Mouse (Mus musculus): ENCODE data around the gene Ero1lb. TPM values are rescaled to one million over a fixed set of nuclear protein-coding genes. Genes with fewer than 3 reads are reported as not detected.

Gene Ero1lb
- polyA plus RNA-seq (2016; fragmentation: Nextera tagmentation; extraction: Ambion mirVana) = 13.7 and 15.6 TPM in 2 replicates

DNA sequence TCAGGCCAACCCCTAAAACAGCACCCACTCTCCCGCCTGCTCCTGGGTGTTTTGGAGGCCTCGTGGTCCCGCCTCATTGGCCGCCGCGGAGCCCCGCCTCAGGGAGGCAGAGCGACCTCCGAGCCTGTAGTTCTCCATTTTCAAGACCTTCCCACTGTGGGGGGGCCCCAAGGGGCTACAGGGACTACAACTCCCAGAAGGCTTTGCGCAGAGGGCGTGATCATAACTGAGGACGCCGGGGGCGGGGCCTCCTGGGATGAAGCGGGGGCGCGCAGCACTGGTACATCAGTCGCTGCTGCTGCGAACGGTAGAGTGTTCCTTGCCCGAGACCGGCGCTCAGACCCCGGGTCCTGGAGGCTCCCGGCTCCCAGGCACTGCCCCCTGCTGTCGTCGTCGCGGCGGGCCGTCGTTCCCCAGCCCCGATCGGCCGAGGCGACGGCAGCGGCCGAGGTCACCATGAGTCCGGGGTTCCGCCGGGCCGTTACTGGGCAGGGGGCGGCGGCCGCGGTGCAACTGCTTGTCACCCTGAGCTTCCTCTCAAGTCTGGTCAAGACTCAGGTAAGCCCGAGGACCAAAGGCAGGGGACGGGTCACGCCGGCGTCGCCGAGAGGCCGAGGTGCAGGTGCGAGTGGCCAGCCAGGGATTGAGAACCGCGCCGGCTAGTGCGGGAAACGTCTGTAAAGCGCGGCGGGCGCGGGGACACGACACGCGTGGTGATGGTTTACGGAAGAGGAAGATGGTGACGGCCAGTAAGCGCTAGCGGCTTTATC is at the start of gene Ero1lb:
TSS of gene Ero1lb (plus strand) at position 254 of the 770 bp plus-strand sequence.
- WGBS = under 1% methylated on average over 73 of the region's 73 CpGs
- Histone ChIP-seq H3K4me2 (replicated peaks) (peak within 1 kb of the TSS; percentile 81), H3K27ac (replicated peaks) (no peak within 1 kb of the TSS; the same call in 1 of the 2 replicates), H3K9ac (replicated peaks) (peak within 1 kb of the TSS; percentile 77), H3K4me3 (peak within 1 kb of the TSS; percentile 78), H3K4me1 (peaks cover 6% of the 10 kb centered on the region; the same call in 1 of the 2 replicates), H3K9me3 (no peaks in the 10 kb centered on the region), H3K36me3 (no peaks in the 10 kb centered on the region), H3K27me3 (peaks cover 26% of the 10 kb centered on the region)
- ATAC-seq (ENCODE audit: low FRiP score, low read depth) = peak; percentile 98

DNA sequence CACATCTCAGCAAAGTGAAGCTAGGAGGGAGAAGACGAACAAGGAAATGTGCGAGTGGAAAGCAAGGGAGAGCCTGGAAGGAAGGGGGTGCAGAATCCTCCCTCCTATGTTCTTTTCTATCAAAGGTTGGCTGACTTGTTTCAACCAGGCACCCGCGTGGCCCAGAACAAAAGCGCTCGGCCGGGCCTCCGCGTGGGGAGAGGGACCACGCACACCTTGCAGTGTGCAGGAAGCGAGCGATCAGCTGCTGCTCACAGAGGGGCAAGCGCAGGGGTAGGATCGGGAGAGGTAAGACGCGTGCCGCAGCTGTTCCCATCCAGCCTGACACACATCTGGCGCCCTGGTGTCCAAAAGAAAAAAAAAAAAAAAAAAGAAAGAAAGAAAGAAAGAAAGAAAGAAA is 46.3 kb upstream of the Ero1lb start:
- WGBS = 2% methylated on average over 18 of the region's 18 CpGs
- Histone ChIP-seq H3K9ac (replicated peaks) (0 out of 2 replicates have a peak overlapping the region, but pooled peaks have one; percentile 31), H3K4me3 (peak overlapping the region; percentile 54), H3K9me3 (no peaks in the 10 kb centered on the region), H3K4me1 (no peaks in the 10 kb centered on the region), H3K27ac (replicated peaks) (no peak overlapping the region), H3K27me3 (peaks cover 32% of the 10 kb centered on the region), H3K36me3 (no peaks in the 10 kb centered on the region), H3K4me2 (replicated peaks) (peak overlapping the region; percentile 91)
- ATAC-seq (ENCODE audit: low FRiP score, low read depth) = peak; percentile 57

DNA sequence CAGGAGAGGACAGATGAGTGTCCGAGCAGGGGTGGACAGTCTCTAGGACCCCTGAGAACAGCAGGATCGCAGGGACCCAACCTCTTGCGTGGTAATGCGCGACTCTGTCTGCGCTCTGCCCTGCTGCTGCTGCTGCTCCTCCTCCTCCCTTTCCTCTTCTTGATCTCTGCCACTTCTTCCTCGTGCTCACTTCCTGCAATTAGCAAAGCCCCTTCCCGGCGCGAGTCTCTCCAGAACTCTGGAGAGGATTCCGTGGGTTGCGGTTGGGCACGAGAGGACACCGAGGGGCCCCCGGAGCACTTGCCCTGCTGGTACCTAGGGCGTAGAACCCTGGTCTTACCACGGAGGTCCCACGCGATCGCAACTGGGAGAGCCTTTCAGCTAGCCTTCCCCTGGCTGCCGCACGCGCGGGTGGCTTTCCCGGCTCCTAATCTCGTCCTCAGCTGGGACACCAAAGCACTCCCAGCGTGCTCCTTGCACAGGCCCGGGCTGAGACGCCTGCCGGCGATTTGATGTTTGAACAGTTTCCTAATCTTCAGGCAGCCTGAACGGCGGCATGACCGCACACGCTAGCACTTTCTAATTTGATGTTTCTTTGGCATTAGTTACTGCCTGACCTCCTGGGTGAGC is 45.6 kb upstream of the Ero1lb start, which contains the start of gene Edaradd:
TSS of gene Edaradd (minus strand) at position 484 of the 630 bp plus-strand sequence.
- no peak within 1 kb of the TSS for H3K27ac ChIP-seq (replicated peaks)
- H3K4me3 ChIP-seq = peak within 1 kb of the TSS; percentile 54
- WGBS = under 1% methylated on average over 35 of the region's 35 CpGs
- H3K4me1 ChIP-seq = no peaks in the 10 kb centered on the region
- H3K9ac ChIP-seq (replicated peaks) = peak within 1 kb of the TSS; percentile 53
- peak; percentile 80 for ATAC-seq (ENCODE audit: low FRiP score, low read depth)
- H3K27me3 ChIP-seq = peaks cover 32% of the 10 kb centered on the region
- H3K4me2 ChIP-seq (replicated peaks) = peak within 1 kb of the TSS; percentile 91
- H3K36me3 ChIP-seq = no peaks in the 10 kb centered on the region
- no peaks in the 10 kb centered on the region for H3K9me3 ChIP-seq

DNA sequence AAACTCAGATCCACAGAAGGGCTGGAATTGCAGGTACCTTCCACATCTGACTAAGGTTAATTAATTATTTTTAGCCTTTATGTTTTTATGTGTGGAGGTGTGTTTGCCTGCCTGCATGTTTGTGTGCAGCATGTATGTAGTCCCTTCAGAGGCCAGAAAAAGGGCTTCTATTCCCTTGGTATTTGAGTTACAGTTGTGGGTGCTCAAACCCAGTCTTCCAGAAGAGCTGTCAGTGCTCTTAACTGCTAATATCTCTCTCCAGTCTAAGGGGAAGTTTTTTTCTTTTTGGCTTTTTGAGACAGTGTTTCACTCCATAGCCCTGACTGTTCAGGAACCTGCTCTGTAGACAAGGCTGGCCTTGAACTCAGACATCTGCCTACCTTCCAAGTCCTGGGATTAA is 43.3 kb upstream of the Ero1lb start:
- ATAC-seq (ENCODE audit: low FRiP score, low read depth) = no peak
- no peak overlapping the region for H3K27ac ChIP-seq (replicated peaks)
- H3K4me2 ChIP-seq (replicated peaks) = no peak overlapping the region
- no peaks in the 10 kb centered on the region for H3K4me1 ChIP-seq
- no peaks in the 10 kb centered on the region for H3K9me3 ChIP-seq
- H3K27me3 ChIP-seq = peaks cover 29% of the 10 kb centered on the region
- H3K36me3 ChIP-seq = no peaks in the 10 kb centered on the region
- no peak overlapping the region for H3K4me3 ChIP-seq
- no peak overlapping the region for H3K9ac ChIP-seq (replicated peaks)

DNA sequence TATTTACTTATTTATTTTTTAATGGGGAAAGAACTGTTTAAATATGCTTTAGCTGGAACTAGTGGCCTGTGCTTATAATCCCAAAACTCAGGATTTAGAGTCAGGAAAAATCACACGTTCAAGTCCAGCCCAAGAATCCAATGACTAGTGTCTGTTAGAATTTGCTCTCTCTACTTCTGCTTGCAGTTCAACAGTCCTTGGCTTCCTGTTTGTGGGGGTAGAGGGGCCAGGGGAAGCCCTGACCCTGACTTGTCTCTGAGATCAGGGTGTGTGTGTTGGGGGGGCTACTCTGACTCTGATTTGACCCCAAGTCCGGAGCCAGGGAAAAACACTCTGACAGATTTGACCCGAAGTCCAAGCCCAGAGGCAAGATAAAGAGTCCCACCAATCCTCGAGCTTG is 40.0 kb upstream of the Ero1lb start:
- no peaks in the 10 kb centered on the region for H3K9me3 ChIP-seq
- 94% methylated on average over 4 of the region's 4 CpGs for WGBS
- H3K27me3 ChIP-seq = peaks cover 9% of the 10 kb centered on the region
- no peaks in the 10 kb centered on the region for H3K4me1 ChIP-seq
- H3K27ac ChIP-seq (replicated peaks) = no peak overlapping the region
- no peak overlapping the region for H3K4me3 ChIP-seq
- H3K4me2 ChIP-seq (replicated peaks) = no peak overlapping the region
- no peak overlapping the region for H3K9ac ChIP-seq (replicated peaks)
- ATAC-seq (ENCODE audit: low FRiP score, low read depth) = no peak
- H3K36me3 ChIP-seq = no peaks in the 10 kb centered on the region

DNA sequence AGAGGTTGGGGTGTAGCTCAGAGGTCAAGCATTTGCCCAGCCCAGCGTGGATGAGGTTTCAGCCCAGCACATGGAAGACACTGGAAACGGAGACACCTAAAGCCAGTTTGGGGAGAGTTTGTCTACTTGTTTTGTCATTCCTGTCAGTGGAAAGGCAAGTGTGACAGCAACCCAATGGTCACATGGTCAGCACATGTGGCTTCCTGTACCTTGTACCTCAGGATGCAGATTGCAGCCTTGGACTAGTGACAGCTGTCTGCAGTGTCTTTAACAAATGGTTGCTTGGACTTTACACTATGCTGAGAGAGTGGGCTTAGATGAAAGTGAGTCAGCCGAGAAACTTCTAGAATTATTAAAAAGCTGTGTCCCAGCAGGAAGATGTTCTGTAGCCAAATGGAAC is 31.0 kb upstream of the Ero1lb start:
- 86% methylated on average over 3 of the region's 3 CpGs for WGBS
- Histone ChIP-seq H3K9ac (replicated peaks) (no peak overlapping the region), H3K9me3 (no peaks in the 10 kb centered on the region), H3K4me1 (0 out of 2 replicates have a peak, but pooled peaks cover 3% of the 10 kb centered on the region), H3K27me3 (no peaks in the 10 kb centered on the region; the same call in 1 of the 2 replicates), H3K4me3 (no peak overlapping the region), H3K27ac (replicated peaks) (no peak overlapping the region), H3K4me2 (replicated peaks) (no peak overlapping the region), H3K36me3 (no peaks in the 10 kb centered on the region)
- no peak for ATAC-seq (ENCODE audit: low FRiP score, low read depth)

DNA sequence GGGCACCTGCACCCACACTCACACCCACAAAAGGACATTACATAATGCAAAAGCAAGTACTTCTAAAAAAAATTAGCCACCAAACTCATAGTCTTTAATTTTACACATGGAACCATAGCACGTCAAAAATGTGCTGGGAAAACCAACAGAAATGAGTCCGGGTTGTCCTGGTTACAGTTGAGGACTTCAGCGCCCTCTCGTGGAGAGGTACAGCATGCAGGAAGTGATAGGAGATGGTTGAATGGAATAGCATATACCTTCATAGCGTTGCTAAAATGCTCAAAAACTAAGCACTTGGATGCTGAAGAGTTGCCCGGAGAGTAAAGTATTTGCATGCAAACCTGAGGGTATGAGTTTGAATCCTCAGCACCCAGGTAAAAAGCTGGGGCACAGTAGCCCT is 27.7 kb upstream of the Ero1lb start:
- no peak overlapping the region for H3K4me2 ChIP-seq (replicated peaks)
- no peaks in the 10 kb centered on the region for H3K9me3 ChIP-seq
- peaks cover 11% of the 10 kb centered on the region for H3K27me3 ChIP-seq
- peaks cover 14% of the 10 kb centered on the region for H3K4me1 ChIP-seq
- no peak overlapping the region for H3K4me3 ChIP-seq
- ATAC-seq (ENCODE audit: low FRiP score, low read depth) = no peak
- WGBS = 73% methylated on average over 6 of the region's 6 CpGs
- H3K9ac ChIP-seq (replicated peaks) = no peak overlapping the region
- H3K36me3 ChIP-seq = no peaks in the 10 kb centered on the region
- no peak overlapping the region for H3K27ac ChIP-seq (replicated peaks)

DNA sequence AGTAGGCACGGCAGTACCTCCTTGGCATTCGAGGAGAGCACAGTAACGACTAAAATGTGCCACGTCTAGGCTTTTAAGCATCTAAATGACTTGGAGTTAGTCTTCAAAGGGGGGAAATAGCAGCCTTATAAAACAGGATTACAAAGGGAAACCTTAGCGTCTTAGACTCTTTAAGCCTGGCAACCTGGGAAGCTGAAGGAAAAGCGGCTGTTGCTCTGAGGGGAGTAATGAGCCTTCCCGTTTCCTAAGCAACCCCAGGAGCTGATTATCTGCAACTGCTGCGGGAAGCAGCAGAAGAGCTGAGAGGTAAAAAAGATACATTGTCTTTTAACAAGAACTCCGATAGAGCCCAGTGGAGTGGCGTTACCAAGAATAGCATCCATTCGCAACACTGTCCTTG is 26.0 kb upstream of the Ero1lb start:
- ATAC-seq (ENCODE audit: low FRiP score, low read depth) = no peak
- 11% methylated on average over 11 of the region's 11 CpGs for WGBS
- Histone ChIP-seq H3K4me2 (replicated peaks) (peak overlapping the region; percentile 29), H3K27me3 (peaks cover 11% of the 10 kb centered on the region), H3K36me3 (no peaks in the 10 kb centered on the region), H3K9ac (replicated peaks) (no peak overlapping the region), H3K27ac (replicated peaks) (no peak overlapping the region), H3K9me3 (no peaks in the 10 kb centered on the region), H3K4me1 (peaks cover 14% of the 10 kb centered on the region), H3K4me3 (no peak overlapping the region)

DNA sequence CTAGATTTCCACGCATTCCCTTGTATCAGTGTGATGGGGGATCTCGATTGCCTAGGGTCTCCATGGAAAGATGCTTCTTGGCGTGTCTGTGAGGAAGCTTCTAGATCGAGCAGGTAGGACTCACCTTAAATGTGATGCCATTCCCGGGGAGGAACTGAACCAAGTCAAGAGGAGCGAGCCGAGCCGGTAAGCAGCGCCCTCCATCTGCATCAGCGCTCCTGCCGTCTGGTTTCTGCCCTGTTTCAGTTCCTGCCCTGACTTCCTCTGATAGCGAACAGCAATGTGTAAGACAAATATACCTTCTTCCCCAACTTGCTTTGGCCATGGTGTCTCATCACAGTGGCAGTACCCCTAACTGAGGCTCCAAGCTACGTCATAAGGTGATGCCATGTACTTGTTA is 25.6 kb upstream of the Ero1lb start:
- peaks cover 14% of the 10 kb centered on the region for H3K4me1 ChIP-seq
- no peaks in the 10 kb centered on the region for H3K9me3 ChIP-seq
- ATAC-seq (ENCODE audit: low FRiP score, low read depth) = no peak
- H3K9ac ChIP-seq (replicated peaks) = no peak overlapping the region
- peaks cover 14% of the 10 kb centered on the region for H3K27me3 ChIP-seq
- H3K27ac ChIP-seq (replicated peaks) = no peak overlapping the region
- H3K4me2 ChIP-seq (replicated peaks) = peak overlapping the region; percentile 29
- H3K36me3 ChIP-seq = no peaks in the 10 kb centered on the region
- H3K4me3 ChIP-seq = no peak overlapping the region
- 46% methylated on average over 13 of the region's 13 CpGs for WGBS

DNA sequence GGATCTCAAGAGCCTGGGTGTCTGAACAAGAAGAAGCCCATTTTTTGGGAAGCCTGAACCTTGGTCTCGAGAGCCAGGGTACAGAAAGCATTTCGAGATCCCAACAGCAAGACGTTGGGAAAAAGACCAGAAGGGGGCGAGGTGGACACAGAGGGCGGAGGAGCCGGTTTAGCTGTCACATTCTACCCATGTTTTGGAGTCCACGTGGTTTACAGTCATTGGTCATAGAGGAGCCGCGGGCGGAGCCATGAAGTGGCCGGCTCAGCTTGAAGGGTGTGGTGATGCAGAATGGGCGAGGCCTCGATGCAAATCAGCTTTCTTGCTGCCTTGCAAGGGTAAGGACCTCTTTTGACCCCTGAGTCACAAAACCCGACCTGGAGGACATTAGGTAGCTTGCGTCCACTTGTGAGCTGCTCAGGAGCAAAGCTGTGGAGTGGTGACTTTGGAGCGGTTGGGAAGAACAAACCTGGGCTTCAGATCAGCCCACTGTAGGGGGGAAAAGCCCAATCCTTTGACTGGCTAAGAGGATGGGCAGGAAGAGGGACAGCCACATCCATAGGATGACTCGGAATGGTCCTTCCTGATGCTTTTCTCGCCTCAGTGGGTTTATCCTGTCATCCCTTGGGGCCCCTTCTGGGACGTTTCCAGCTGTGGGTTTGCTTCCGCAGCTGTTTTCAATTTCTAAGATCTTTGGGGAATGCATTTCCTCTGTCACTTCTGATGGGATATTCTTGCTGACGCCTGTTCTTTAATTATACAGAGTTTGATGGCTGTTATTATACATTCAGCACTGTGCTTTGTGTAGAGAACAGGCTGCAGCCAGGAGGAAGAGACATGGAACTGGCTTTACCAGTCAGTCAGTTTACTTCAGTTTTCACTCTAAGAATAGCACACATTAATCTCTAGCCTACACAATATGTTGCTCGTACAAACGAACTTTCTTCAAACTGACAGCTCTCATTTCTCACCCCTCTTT is 23.4 kb upstream of the Ero1lb start:
- Histone ChIP-seq H3K27me3 (peaks cover 16% of the 10 kb centered on the region), H3K4me3 (no peak overlapping the region), H3K4me2 (replicated peaks) (peak overlapping the region; percentile 39), H3K27ac (replicated peaks) (no peak overlapping the region), H3K36me3 (no peaks in the 10 kb centered on the region), H3K9ac (replicated peaks) (no peak overlapping the region), H3K4me1 (peaks cover 14% of the 10 kb centered on the region), H3K9me3 (no peaks in the 10 kb centered on the region)
- ATAC-seq (ENCODE audit: low FRiP score, low read depth) = peak; percentile 80
- 11% methylated on average over 23 of the region's 23 CpGs for WGBS

DNA sequence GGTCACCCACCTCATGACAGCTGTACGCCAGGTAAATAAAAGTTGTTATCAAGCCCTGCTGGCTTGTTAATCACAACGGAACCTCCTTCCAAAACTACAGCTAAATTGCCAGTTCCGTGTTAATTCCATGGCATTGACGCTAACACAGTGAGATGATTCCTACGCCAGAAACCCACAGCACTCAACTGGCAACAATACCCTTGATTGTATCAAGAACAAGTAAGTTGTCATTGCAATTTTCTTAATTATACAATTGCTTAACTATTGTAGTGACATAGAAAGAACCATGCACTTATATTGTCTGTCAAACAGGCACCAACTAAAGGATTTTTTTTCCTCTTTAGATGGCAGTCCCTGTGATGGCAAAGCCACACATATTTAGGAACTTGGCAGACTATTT is 22.4 kb upstream of the Ero1lb start:
- no peak overlapping the region for H3K27ac ChIP-seq (replicated peaks)
- ATAC-seq (ENCODE audit: low FRiP score, low read depth) = no peak
- 83% methylated on average over 5 of the region's 5 CpGs for WGBS
- H3K4me3 ChIP-seq = no peak overlapping the region
- H3K36me3 ChIP-seq = no peaks in the 10 kb centered on the region
- H3K4me1 ChIP-seq = peaks cover 14% of the 10 kb centered on the region
- H3K27me3 ChIP-seq = peaks cover 16% of the 10 kb centered on the region
- H3K4me2 ChIP-seq (replicated peaks) = no peak overlapping the region
- no peaks in the 10 kb centered on the region for H3K9me3 ChIP-seq
- H3K9ac ChIP-seq (replicated peaks) = no peak overlapping the region
